Mouse (Mus musculus): ENCODE measurements around the gene Pyurf. TPM values are rescaled to one million over a fixed set of nuclear protein-coding genes. Genes with fewer than 3 reads are reported as not detected.

The Pyurf gene
- polyA plus RNA-seq (2017; shearing (Covaris generic)) = 1 to 10 TPM; 4.0 to 4.2 TPM

GRCm38 (mm10) chr6:57691467-57692261 lies at the start of gene Pyurf:
TSS of gene Pyurf (minus strand) at chr6:57692078.
- ATAC-seq = peak; percentile 96

DNA sequence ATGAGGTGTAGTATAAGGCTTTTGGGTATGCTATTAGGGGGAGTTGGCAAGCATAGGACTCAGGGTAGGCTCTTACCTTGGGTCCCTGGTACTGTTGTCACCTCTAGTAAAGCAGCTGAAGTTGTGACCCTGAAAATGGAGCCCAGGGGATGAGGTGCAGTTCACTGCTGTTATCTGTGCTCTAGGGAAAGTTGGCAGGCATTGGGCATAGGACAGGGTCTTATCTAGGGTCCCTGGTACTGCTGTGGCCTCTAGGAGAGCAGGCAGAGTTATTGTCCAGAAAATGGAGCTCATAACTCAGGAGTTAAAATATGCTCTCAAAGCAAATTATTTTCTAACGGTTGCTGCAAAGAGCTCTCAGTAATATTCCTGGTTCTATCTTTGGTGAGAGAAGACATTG lies 29.5 kb upstream of the Pyurf start:
- ATAC-seq = no peak

GRCm38 (mm10) chr6:57711726-57712125 lies 19.8 kb upstream of the Pyurf start:
- ATAC-seq = no peak

DNA sequence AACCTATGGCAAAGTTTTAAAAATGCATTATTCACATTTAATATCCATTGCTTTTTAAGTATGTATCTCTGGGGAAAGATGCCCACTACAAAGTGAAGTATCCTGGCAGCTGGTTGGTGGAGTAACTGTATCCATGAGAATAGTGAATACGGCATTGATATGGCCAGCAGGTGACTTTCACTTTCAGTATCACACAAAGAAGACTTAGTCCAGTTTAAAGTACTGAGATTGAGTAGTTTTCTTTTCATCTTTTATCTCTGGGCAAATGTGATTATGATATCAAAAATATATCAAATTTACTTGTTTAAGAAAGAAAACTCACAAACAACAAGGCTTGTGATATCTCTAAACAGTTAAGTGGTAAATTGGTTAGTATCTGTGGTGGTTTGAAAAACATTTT lies 14.8 kb upstream of the Pyurf start:
- ATAC-seq = peak; percentile 29

- ATAC-seq = no peak
Observed at GRCm38 (mm10) chr6:57703703-57704102, 11.8 kb upstream of the Pyurf start.

- ATAC-seq = peak; percentile 95
Observed at GRCm38 (mm10) chr6:57702743-57703499, 11.0 kb upstream of the Pyurf start.

- ATAC-seq = peak; percentile 1
Observed at GRCm38 (mm10) chr6:57702376-57702742, 10.5 kb upstream of the Pyurf start, which contains the start of gene Lancl2. TSS of gene Lancl2 (plus strand) at chr6:57702540.

DNA sequence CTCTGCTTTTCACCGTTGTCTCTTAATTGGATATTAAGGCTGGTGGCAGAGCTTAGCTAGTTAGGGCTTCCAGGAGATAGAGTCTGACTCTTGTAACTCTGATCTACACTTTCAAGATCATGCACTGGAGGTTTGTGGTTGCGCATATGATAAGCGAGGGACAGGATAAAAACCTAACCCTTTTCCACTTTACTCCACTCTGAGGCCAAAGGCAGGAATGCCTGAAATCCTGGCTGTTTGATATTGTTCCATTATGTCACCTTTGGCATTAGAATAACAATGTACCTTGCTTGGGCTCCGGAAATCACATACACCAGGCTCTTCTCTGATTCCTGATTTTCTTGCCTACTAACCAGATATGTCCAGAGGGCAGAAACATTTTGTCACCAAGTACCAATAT lies 9.8 kb upstream of the Pyurf start:
- no peak for ATAC-seq

- no peak for ATAC-seq
Observed at GRCm38 (mm10) chr6:57693116-57693515, 1.2 kb upstream of the Pyurf start.

GRCm38 (mm10) chr6:57684156-57684555 lies 7.7 kb downstream of the Pyurf start:
- no peak for ATAC-seq

GRCm38 (mm10) chr6:57661295-57661694 lies 30.6 kb downstream of the Pyurf start:
- ATAC-seq = no peak

- no peak for ATAC-seq
Observed at GRCm38 (mm10) chr6:57647256-57647655, 44.6 kb downstream of the Pyurf start.

DNA sequence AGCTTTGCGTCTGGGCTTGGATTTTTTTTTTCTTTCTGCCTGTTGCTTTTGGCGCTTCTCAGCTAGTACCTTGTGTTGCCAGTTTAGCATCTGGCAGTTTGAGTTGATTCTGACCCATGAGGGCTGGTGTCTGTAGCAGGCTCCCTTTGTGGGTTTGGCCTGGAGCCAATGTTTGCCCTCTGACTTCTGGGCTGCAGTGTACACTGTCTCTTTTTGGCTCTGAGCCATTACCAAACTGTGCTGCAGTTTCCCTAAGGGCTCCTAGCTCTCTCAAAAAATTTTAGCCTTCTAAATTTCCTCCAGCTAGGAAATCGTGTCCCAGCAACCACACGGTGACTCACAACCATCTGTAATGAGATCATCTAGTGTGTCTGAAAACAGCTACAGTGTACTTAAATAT lies 50.1 kb downstream of the Pyurf start:
- no peak for ATAC-seq

DNA sequence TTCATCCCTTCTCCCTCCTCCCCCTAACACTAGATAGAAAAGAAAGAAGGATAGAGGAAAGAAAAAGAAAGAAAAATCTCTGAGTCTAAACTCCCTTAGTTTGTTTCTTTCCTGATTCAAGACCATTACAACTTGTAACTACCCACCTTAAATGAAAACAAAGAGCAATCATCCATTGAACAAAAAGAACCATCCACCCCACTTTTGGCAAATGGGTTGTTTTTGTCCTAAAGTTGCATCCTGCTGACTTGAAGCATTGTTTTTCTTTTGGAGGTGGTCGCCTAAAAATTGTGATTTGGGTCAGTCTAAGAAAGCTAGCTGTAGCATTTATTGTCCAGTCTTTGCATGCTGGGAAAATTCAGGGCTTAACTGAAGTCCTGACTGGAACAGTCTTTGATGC lies 52.3 kb downstream of the Pyurf start:
- no peak for ATAC-seq

Other genes starting within 250 kb of the Pyurf start
- gene Ppm1k, start 156.6 kb downstream of the Pyurf start, polyA plus RNA-seq (2017; shearing (Covaris generic)) = 10 to 100 TPM; 12.9 to 16.2 TPM
- gene Herc6, start 111.1 kb downstream of the Pyurf start, polyA plus RNA-seq (2017; shearing (Covaris generic)) = 10 to 100 TPM; 23.2 to 26.4 TPM
- gene Lancl2, start 10.5 kb upstream of the Pyurf start, polyA plus RNA-seq (2017; shearing (Covaris generic)) = 1 to 10 TPM; 4.2 to 5.7 TPM
- 10 to 100 TPM; 10.6 to 12.8 TPM for gene Vopp1, start 133.1 kb upstream of the Pyurf start, polyA plus RNA-seq (2017; shearing (Covaris generic))
- gene Vmn1r21, start 158.3 kb upstream of the Pyurf start, polyA plus RNA-seq (2017; shearing (Covaris generic)) = not detected
- gene Vmn1r22, start 215.9 kb upstream of the Pyurf start, polyA plus RNA-seq (2017; shearing (Covaris generic)) = not detected
- not detected for gene Vmn1r23, start 234.8 kb upstream of the Pyurf start, polyA plus RNA-seq (2017; shearing (Covaris generic))